Mouse (Mus musculus): Measurements from ENCODE around the gene Hectd4.
"Not testable (repeated sequence)": the region's sequence is repeated elsewhere in the genome, so short reads cannot be mapped to it uniquely, and the experiment has no call there.

The Hectd4 gene

GRCm38 (mm10) chr5:121206540-121206939 is 13.5 kb upstream of the Hectd4 start:
- DNase-seq (ENCODE audit: low read depth, low spot score), result no peak

GRCm38 (mm10) chr5:121206984-121207383 is 13.0 kb upstream of the Hectd4 start:
- DNase-seq (ENCODE audit: low read depth, low spot score), result no peak

DNA sequence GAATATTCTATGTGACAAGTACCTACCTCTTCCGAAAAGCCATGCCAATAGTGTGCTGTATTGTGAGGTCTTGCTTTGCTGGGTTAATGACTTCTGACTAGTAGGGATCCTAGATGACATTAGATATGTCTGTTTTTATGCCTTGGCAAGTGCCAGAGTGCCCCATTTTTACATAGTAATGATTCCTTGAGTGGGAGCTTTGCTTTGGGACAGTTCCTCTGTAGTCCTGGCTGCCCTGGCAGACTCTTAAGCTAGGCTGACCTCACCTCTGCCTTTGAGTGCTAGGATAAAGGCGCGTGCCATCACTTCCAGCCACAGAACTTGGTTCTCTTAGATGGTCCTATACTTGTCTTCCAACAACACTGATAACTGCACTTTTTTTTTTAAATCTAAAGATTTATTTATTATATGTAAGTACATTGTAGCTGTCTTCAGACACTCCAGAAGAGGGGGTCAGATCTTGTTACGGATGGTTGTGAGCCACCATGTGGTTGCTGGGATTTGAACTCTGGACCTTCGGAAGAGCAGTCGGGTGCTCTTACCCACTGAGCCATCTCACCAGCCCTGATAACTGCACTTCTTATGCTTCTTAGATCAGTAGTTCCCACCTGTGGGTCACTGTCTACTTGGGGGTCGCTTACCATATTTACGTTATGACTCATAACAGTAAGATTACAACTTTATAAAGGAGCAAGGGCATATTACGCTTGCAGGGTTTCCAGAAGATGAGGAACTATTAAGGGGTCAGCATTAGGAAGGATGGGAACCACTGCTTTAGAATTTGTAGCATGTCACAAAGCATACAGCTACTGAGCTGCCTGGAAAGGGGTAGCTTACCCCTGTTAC is 10.0 kb upstream of the Hectd4 start:
- DNase-seq (ENCODE audit: low read depth, low spot score), result no peak

- DNase-seq (ENCODE audit: low read depth, low spot score), result no peak
Observed at GRCm38 (mm10) chr5:121210601-121210924, 9.5 kb upstream of the Hectd4 start.

DNA sequence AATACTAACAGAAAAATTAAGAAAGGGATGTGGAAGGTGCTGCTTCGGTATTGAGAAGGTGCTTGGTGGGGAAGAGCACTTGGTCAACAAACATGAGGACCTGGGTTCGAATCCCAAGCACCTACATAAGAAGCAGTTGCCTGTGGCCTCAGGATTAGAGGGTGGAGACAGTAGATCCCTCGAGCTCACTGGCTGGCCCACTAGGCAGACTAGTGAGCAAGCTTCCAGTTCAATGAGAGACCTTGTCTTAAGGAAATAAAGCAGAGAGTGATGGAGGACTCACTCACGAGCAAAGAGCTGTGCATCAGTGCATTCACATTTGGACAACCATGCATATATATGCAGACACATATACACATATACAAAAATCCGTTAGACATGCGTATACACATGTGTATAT is 7.9 kb upstream of the Hectd4 start:
- no peak for DNase-seq (ENCODE audit: low read depth, low spot score)

GRCm38 (mm10) chr5:121214707-121215106 is 5.3 kb upstream of the Hectd4 start:
- DNase-seq (ENCODE audit: low read depth, low spot score), result no peak

- DNase-seq (ENCODE audit: low read depth, low spot score), result peak; percentile 75
Observed at GRCm38 (mm10) chr5:121215380-121216125, 4.5 kb upstream of the Hectd4 start.

GRCm38 (mm10) chr5:121216126-121216446 is 3.9 kb upstream of the Hectd4 start:
- DNase-seq (ENCODE audit: low read depth, low spot score), result peak; percentile 88

GRCm38 (mm10) chr5:121216584-121217312 is 3.3 kb upstream of the Hectd4 start:
- not testable (repeated sequence) for DNase-seq (ENCODE audit: low read depth, low spot score)

- DNase-seq (ENCODE audit: low read depth, low spot score), result no peak
Observed at GRCm38 (mm10) chr5:121217313-121217634, 2.7 kb upstream of the Hectd4 start.

DNA sequence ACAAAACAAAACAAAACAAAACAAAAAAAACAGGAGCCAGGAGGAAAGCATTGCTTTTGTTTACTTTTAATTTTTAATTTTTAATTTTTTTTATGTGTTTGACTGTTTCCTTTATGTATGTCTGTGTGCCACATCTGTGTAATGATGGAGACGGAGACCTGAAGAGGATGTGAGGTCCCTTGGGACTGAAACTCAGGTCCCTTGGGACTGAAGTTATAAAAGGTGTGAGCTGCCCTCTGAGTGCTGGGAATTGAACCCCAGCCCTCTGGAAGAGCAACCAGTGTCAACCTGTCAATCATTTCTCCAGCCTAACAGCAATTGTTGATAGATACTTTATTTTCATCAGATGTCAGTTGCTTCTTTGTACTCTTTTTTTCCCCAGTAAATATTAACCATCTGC is 829 bp upstream of the Hectd4 start:
- no peak for DNase-seq (ENCODE audit: low read depth, low spot score)

DNA sequence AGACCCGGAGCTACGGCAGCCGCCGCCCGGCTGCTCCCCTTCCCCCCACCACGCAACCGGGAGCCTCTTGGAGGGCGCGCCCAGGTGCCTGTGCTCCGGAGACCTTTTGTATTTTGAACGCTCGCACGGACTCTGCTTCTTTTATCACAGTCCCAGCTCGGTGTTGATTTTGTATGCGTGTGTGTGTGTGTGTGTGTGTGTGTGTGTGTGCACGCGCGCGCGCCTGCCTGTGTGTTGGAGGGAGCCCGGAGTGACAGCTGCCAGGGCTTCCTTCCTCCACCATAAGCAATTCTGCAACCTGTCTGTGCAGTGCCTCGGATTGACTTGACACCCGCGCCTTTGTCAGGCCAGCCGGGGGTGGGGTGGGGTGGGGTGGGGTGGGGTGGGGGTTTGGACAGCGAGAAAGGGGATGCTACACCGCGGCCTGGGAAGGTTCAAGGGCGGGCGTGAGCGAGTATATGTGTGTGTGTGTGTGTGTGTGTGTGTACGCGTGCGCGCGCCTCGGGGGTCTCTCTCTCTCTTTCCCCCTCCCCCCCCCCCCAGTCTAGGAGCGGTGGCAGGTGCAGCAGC is 798 bp downstream of the Hectd4 start:
- DNase-seq (ENCODE audit: low read depth, low spot score), result no peak

GRCm38 (mm10) chr5:121221328-121221850 is 1.4 kb downstream of the Hectd4 start:
- no peak for DNase-seq (ENCODE audit: low read depth, low spot score)

GRCm38 (mm10) chr5:121224020-121224419 is 4.0 kb downstream of the Hectd4 start:
- DNase-seq (ENCODE audit: low read depth, low spot score), result not testable (repeated sequence)

DNA sequence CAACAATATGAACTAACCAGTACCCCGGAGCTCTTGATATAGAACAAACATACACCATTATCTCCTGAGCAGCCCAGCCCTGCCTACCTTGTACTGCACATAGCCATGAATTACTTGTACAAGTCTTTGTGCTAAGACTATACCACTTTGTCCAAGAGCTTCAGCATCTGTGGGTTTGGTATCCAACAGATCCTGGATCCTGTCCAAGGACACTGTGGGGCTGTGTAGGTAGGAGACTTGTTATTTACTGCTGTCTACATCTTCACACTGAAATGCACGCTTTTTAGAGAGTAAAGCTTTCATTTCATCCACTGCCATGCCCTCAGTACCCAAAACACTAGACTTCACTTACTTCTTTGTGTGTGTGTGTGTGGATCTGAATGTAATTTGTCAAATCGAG is 4.8 kb downstream of the Hectd4 start:
- DNase-seq (ENCODE audit: low read depth, low spot score), result no peak

DNA sequence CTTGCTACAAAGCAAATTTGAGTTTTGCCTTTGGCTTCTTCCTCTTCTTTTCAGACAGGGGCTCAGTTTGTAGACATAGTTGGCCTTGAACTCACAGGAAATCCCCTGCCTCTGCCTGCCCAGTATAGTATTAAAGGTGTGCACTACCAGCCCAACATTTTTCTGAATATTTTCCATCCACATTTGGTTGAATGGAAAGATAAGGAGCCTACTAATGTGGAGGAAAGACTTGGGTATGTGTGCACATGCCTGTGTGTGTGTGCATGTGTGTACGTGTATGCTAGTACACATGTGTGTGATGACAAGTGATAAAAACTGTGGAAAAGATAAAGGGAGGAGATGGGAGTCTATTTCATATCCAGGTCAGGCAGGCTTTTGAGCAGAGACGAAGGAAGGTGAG is 5.8 kb downstream of the Hectd4 start:
- DNase-seq (ENCODE audit: low read depth, low spot score), result no peak

DNA sequence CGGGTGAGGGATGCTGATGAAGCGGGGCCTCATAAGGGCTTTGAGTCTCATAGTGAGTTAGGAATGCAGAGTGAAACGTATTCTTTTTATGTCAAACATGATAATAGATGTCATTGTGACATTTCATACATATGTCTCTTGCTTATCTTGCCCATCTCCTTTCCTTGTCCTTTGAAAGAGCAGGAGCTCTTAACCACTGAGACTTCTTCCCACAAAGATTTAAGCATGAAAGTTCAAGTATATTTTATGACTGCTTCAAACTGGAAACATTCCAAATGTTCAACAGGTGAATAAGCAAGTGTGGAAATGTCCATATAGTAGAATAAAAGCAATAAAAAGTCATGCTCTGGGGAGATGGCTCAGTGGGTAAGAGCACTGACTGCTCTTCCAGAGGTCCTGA is 6.4 kb downstream of the Hectd4 start:
- no peak for DNase-seq (ENCODE audit: low read depth, low spot score)

- no peak for DNase-seq (ENCODE audit: low read depth, low spot score)
Observed at GRCm38 (mm10) chr5:121226845-121227244, 6.8 kb downstream of the Hectd4 start.

DNA sequence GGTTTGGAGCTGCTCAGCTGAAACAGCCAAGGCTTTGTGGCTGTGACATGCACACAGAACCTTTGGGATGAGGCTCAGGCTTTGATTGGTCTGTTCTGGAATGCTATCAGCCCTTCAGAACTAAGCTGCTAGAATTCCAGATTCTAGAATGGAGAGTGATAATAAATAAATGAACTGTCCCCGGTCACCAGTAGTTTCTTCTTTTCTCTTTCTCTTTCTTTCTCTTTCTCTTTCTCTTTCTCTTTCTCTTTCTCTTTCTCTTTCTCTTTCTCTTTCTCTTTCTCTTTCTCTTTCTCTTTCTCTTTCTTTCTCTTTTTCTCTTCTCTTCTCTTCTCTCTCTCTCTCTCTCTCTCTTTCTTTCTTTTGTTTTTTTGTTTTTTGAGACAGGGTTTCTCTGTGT is 7.3 kb downstream of the Hectd4 start:
- DNase-seq (ENCODE audit: low read depth, low spot score), result not testable (repeated sequence)

DNA sequence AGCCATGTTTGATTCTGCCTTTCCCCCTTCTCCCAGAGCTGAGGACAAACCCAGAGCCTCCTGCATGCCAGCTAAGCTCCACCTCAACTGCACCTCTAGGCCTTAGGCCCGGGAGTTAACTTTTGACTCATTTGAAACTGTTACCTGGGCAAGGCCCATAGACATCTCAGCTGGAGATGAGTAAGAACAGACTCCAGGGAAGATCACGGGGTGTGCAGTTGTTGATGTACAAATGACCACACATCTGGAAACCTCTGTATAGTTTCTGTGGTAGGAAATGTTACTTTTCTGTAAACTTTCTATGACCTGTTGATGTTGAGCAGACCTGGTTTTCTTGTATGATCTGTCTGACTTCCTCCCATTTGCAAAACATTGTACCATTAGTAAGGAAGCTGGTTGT is 9.2 kb downstream of the Hectd4 start:
- DNase-seq (ENCODE audit: low read depth, low spot score), result no peak

- DNase-seq (ENCODE audit: low read depth, low spot score), result no peak
Observed at GRCm38 (mm10) chr5:121230811-121231210, 10.8 kb downstream of the Hectd4 start.

- DNase-seq (ENCODE audit: low read depth, low spot score), result no peak
Observed at GRCm38 (mm10) chr5:121232789-121233188, 12.8 kb downstream of the Hectd4 start.
